Mouse (Mus musculus) adrenal gland, adult 8-10 months (tissue): ENCODE measurements at regions not wholly inside any gene's neighbourhood (a gene's known extent, or its start where the extent isn't known, plus 50 kb on each side); places are given as distances from the start of the nearest gene placed in this dataset.
"Not testable (repeated sequence)": the region's sequence is repeated elsewhere in the genome, so short reads cannot be mapped to it uniquely, and the experiment has no call there.

Experiments
- DNase-seq: peaks from one replicate; pipeline ENCODE4 v3.0.0; 2022

DNA sequence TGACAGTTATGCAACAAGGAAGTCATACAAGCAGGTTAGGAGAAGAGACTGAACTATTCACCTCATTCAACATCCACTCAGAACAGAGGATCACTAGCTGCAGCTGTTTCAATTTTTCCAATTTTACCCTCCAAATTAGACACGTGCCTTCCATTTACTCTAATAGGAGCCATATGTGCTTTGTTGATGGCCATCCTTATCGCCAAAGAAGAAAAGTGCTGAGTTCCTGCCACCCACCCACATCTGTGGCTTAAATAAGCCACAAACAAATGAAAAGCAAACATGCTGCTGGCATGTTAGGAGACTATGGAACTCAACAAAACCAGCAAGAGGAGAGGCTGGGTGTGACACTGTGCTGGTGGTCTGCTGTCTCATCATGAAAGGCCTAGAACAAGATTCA, 1786.1 kb downstream of the 9330182O14Rik start:
- DNase-seq = no peak

DNA sequence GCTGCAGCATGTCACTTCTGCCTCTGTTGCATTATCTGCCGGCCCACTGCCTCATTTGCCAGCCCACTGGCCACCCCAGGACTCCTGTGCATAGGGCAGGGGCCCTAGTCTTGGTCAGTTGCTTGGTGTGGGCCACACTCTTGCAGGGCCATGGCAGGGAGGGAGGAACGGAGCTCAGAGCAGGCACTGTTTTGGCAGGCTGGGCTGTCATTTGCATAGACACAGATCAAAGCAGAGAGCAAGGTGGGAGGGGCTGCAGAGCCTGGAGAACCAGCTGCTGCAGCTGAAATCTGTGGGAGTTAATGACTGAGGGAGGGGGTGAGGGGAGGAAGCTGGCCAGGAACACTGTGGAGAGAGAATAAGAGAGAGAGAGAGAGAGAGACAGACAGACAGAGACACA, 1802.5 kb downstream of the 9330182O14Rik start:
- DNase-seq = no peak

DNA sequence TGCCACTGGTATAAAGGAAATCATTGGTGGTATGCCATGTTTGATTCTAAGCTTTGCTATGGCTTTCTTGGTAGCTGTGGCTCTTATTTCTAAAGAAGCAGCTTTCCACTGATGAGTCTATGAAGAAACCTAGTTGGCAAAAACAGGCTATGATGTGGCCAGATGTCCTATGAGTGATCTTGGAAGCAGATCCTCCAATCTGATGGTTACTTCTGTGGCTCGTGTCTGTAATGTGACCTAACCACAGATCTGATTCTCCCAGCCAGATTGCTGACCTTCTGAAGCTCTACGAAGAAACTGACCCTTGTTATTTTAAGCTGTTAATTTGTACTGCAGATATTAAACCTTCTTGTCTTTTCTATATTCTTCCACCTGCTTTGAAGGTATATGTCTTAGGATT, 1811.1 kb downstream of the 9330182O14Rik start:
- DNase-seq = no peak

GRCm38 (mm10) chr15:41947888-41948287, 1813.7 kb downstream of the 9330182O14Rik start:
- no peak for DNase-seq

- DNase-seq = no peak
Measured at GRCm38 (mm10) chr15:41948347-41949093, 1814.4 kb downstream of the 9330182O14Rik start.

GRCm38 (mm10) chr15:41949094-41949461, 1814.9 kb downstream of the 9330182O14Rik start:
- no peak for DNase-seq

- DNase-seq = no peak
Measured at GRCm38 (mm10) chr15:41951276-41951675, 1817.1 kb downstream of the 9330182O14Rik start.

- no peak for DNase-seq
Measured at GRCm38 (mm10) chr15:41960597-41960996, 1826.4 kb downstream of the 9330182O14Rik start.

DNA sequence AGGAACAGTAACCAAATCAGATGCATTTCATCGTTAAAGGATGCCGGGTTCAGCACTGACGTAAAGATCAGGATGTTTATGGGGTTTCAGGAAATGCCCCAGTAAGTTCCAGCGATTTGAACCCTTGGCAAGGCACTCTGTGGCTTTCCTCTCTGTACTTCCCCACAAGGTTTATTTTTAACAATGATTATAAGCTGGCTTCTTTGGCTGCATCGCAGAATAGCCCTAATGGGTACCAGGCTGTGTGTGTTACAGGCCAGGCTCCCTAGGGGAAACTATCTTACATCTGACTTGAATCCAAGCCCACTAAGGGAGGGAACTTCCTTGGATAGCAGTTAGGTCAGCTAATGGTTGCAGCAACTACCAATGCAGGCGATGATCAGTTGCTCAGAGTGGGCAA, 1836.7 kb downstream of the 9330182O14Rik start:
- DNase-seq = no peak

DNA sequence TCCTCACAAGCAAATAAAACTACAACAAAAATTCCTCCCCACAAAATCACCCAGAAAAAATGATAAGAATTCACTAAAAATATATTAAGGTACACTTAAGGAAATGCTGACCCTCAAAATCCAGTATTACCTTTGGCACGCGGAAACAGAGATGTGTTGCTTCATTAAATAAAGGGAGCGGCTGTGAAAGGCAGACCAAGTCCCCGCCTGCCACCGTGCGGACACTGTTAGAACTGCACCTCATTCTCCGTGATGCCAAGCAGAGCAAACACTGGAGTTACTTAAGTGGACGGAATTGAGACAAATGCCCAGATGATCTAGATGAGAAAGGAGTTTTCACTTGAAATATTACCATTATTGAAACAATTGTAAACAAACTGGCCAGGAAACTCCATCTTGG, 1839.1 kb downstream of the 9330182O14Rik start:
- peak; percentile 68 for DNase-seq

GRCm38 (mm10) chr15:41977196-41977595, 1843.0 kb downstream of the 9330182O14Rik start:
- DNase-seq = no peak

- DNase-seq = no peak
Measured at GRCm38 (mm10) chr15:41977649-41978231, 1843.6 kb downstream of the 9330182O14Rik start.

- no peak for DNase-seq
Measured at GRCm38 (mm10) chr15:41983261-41983660, 1849.1 kb downstream of the 9330182O14Rik start.

DNA sequence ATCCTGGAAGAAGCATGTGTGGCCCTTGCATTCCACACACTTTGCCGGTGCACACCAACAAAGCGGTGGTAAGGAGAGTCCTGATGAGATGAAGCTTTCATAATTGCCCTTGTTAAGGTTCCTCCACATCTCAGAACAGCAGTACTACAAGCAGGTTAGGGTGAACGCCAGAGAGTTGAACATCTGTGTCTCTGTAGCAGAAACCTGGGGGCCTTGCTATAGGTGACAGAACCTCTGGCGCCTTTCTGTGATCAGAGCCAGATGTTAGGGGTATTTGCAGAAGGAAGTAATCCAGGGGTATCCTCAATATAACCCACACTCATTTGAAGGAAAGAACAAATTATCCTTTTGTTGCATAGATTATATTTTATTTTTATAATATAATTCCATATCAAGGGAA, 1850.1 kb downstream of the 9330182O14Rik start:
- no peak for DNase-seq

- DNase-seq = no peak
Measured at GRCm38 (mm10) chr15:41986264-41986663, 1852.1 kb downstream of the 9330182O14Rik start.

DNA sequence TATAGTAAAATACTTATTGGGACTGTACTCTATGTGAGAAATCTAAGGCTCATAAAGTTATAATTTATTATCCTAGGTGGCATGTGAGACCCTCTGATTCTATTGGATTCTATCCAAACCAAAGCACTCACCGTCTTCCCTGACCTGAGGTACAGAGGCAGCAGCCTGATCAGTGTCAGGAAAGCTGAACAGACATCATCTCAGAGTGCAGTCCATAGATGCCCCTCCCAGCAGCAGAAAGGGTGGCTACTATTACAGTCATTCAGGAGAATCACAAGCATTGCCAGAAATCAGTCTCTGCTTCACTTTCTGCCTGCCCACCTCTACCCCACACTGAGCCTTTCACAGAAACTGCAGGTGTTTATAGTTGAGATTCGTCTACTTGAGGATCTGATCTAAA, 1854.9 kb downstream of the 9330182O14Rik start:
- no peak for DNase-seq

- DNase-seq = no peak
Measured at GRCm38 (mm10) chr15:41991816-41992215, 1857.7 kb downstream of the 9330182O14Rik start.

DNA sequence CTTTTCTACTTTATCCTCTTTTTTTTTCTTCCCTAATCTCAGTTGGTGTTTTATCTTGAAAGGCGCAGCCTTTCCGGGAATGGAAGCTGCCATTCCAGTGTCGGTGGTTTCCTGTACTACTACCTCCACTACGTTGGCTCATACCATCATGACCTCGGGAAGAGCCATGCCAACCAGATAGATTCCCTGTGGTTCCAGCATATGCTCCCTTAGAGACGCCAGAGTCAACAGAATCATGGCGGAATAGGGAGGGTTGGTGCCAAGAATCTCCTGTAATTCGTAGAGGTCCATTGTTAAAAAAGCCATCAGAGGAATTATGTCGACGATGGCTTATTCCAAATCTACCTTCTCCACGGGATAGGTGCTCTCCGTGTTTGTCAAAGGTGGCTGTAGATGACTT, 1898.1 kb downstream of the 9330182O14Rik start:
- not testable (repeated sequence) for DNase-seq

GRCm38 (mm10) chr15:42047088-42047976, 1913.2 kb downstream of the 9330182O14Rik start:
- DNase-seq = no peak

- DNase-seq = no peak
Measured at GRCm38 (mm10) chr15:42056772-42057171, 1922.6 kb downstream of the 9330182O14Rik start.

GRCm38 (mm10) chr15:42068207-42068831, 1934.2 kb downstream of the 9330182O14Rik start:
- DNase-seq = no peak

GRCm38 (mm10) chr15:42069072-42069471, 1934.9 kb downstream of the 9330182O14Rik start:
- DNase-seq = no peak

GRCm38 (mm10) chr15:42073486-42073885, 1939.3 kb downstream of the 9330182O14Rik start:
- no peak for DNase-seq
